Mouse (Mus musculus): ENCODE measurements around the gene Gm49358. TPM values are rescaled to one million over a fixed set of nuclear protein-coding genes. Genes with fewer than 3 reads are reported as not detected.

Gm49358 gene
- total RNA-seq, 2 experiments from 2014 or later = 4.8 to 6.2 TPM

DNA sequence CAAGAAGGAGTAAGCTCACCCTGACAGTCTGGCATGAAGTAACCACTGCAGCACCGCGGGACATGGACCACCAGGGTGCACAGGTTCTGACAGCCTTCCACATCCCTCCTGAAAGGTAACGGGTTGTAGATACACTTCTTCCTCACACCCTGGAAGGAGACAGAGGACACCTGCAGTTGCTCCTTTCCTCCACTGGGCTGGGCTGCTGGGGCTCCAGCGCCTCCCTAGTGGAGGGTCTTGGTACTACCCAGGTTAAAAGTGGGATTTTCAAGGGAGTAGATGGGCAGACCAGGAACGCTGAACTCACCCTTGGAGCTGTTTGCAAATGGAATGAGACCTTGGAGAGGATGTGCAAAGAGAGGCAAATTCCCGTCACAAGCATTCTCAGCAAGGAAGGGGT lies 99.7 kb downstream of the Gm49358 start:
- DNase-seq (ENCODE audit: low spot score in 2 of 2) = no peak

DNA sequence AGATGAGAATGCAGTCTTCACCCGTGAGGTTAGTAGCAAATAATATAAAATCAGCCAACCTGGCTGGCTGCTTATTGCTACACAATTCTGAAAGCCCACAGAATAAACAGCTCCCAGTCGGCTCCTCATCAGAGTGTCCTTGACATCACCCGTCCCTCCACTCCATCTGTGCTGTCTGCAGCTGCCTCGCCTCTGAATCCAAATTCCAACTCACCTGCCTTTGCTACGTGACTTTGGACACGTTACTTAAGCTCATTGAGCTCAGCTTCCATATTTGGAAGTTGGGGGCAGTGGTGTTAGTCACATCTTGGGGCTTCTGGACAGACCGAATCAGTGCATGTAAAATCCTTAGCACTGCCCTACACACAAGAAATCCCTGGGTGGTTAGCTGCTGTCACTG lies 108.3 kb downstream of the Gm49358 start:
- no peak for DNase-seq (ENCODE audit: low spot score in 2 of 2)

DNA sequence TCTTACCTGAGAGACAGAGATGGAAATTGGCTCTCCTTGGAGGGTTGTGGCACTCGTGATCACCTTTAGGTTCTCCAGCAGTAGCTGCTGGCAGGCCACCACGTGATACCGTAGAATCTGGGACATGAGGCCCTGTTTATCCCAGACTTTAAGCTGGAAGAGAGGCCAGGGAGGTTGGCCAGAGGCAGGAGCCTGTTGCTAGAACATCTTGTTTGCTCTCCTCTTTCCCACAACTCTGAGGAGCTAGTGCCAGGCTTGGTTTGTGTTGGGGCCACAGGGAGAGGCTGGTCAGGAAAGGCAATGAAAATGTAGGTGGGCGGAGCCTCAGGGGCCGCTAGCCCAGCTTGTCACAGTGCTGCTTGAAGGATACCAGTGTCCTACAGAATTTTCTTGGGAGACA lies 108.8 kb downstream of the Gm49358 start:
- DNase-seq (ENCODE audit: low spot score in 2 of 2) = no peak

DNA sequence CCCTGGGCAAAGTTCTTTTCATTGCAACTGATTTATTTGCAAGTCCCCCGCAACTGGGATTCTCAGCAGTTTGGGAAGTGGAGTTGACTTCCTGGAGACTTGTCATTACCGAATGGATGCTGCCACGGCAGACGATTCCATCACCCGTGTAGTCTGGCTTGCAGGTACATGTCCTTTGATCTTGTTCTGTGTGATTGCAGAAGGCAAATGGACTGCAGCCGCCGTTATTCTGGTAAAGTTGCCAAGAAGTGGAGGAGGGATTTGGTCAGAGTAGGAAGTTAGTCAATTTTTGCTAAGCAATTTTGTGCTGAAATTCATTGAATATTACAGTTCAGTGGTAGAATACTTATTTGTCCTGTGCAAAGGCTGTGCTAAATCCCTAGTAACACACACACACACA lies 114.9 kb downstream of the Gm49358 start:
- DNase-seq (ENCODE audit: low spot score in 2 of 2) = no peak

DNA sequence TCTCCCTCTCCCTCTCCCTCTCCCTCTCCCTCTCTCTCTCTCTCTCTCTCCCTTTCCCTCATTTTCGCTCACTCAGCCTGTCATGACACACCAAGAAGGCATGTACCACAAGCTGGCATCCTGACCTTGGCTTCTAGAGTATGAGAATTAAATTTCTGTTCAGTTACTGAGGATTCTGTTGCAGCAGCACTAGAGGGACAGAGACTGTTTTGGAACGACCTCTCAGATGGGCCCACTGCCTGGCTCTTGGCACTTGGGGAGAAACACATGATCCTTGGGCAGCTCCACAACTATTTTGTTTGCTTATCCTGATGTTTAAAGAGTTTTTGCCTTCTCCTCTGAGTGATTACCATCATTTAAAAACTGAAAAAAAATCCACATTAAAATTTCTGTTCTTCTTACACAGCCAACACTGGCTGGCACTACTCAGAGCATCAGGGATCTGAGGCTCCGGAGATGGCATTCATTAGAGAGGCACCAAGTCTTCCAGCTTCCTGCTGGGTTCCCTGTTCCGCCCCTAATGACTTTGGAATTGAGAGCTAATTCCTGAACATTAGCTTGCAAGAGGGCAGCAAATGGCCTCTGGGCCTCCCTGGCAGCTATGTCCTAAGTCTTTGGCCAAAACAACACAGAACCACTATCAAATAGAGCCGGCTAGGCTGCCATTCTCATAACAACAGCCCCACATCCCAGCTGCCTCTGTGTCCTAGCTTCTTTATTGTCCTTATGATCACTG lies 116.5 kb downstream of the Gm49358 start:
- DNase-seq (ENCODE audit: low spot score in 2 of 2) = no peak

DNA sequence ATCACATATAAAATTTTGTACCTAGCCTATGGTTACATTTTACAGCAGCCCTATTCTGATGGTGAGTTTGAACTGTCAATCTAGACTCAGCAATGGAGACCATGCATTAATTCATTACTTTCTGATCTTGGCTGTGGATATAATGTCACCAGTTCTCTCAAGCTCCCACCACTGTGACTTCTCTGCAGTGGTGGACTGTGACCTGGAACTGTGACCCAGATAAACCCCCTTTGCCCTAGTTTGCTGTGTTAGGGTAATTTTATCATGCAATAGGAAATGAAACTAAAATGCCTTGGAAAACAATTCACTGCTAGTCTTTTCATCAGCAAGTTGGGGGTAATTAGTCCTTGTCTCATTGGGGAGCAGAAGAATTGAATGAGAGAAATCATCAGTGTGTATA lies 117.7 kb downstream of the Gm49358 start:
- DNase-seq (ENCODE audit: low spot score in 2 of 2) = no peak

Other genes with a start within 250 kb of the Gm49358 start
- gene Hsp90b1, start 58.5 kb upstream of the Gm49358 start, total RNA-seq (2021) = 100 to 1,000 TPM; 505 to 525 TPM
- gene Ttc41, start 58.2 kb upstream of the Gm49358 start, total RNA-seq (2021) = 1 to 10 TPM; 2.8 to 4.3 TPM
- gene Nt5dc3, start 15.0 kb downstream of the Gm49358 start, total RNA-seq (2021) = 10 to 100 TPM; 23.4 to 25.5 TPM
- 10 to 100 TPM in 1 of 2 experiments, 1 to 10 TPM in 1; 3.6 to 12.6 TPM for gene Stab2, start 244.1 kb downstream of the Gm49358 start, total RNA-seq (2021)

All from adrenal gland, postnatal 4 days (tissue).